Mouse (Mus musculus) G1E (cell line): ENCODE measurements around the gene Gm47969. TPM values are rescaled to one million over a fixed set of nuclear protein-coding genes. Genes with fewer than 3 reads are reported as not detected.
A peak's percentile ranks its signal among the peaks of the same experiment; 100 is the strongest.

Experiments used
- ATAC-seq: 2 replicates; pipeline ENCODE4 v1.8.0; 2016; ENCODE audit warnings: mild to moderate bottlenecking; ENCODE audit not compliant: insufficient number of reproducible peaks, poor library complexity, low FRiP score, severe bottlenecking; ENCODE audit errors: extremely low read depth
- DNase-seq: peaks from one replicate; pipeline ENCODE4 v3.0.0; 2012; ENCODE audit warnings: low spot score
- H3K27me3 ChIP-seq: 2 replicates; pipeline ENCODE4 v1.6.1; 2012; ENCODE audit warnings: mild to moderate bottlenecking, low read length, inconsistent platforms; ENCODE audit not compliant: insufficient read depth
- H3K36me3 ChIP-seq: replicated peaks from 2 replicates; pipeline ENCODE3; 2012; ENCODE audit warnings: mild to moderate bottlenecking, inconsistent platforms
- H3K4me1 ChIP-seq: 2 replicates; pipeline ENCODE4 v1.6.1; 2012; ENCODE audit warnings: low read depth, low read length, inconsistent platforms, mixed read lengths; ENCODE audit not compliant: insufficient read depth
- H3K4me3 ChIP-seq: 2 replicates; pipeline ENCODE4 v1.5.1; 2012; ENCODE audit warnings: low read depth, mild to moderate bottlenecking, inconsistent platforms, low read length, moderate library complexity, mixed read lengths
- H3K9me3 ChIP-seq: replicated peaks from 2 replicates; pipeline ENCODE4 v1.6.1; 2012; ENCODE audit warnings: inconsistent platforms
- CTCF ChIP-seq: IDR thresholded peaks from 2 replicates; pipeline ENCODE4 v1.5.1; 2012; ENCODE audit warnings: low read depth, low read length, inconsistent platforms, mixed read lengths
- GATA1 ChIP-seq: IDR thresholded peaks from 2 replicates; pipeline ENCODE4 v1.6.1; 2012; ENCODE audit warnings: borderline replicate concordance, low read length, inconsistent platforms, mixed read lengths
- GATA2 ChIP-seq: IDR thresholded peaks from 2 replicates; pipeline ENCODE4 v1.6.1; 2012; ENCODE audit warnings: low read depth, low read length, inconsistent platforms, borderline replicate concordance
- POLR2AphosphoS5 ChIP-seq: IDR thresholded peaks from 2 replicates; pipeline ENCODE4 v1.6.1; 2012; ENCODE audit warnings: low read depth, low read length, inconsistent platforms; ENCODE audit not compliant: insufficient replicate concordance
- TAL1 ChIP-seq: conservative IDR thresholded peaks from 2 replicates; pipeline ENCODE4 v1.6.1; 2012; ENCODE audit warnings: low read depth, low read length, inconsistent platforms, mixed read lengths
- polyA plus RNA-seq: library from polyadenylated mRNA; stranded (reverse); fragments of >175 nt; gene quantifications from 2 replicates; pipeline ENCODE4 v1.2.3, GENCODE M21; 2012
- total RNA-seq, 2 experiments: library from RNA; stranded (forward) in 1 of 2; stranded (reverse) in 1 of 2; fragments of 200-1000 nt in 1 of 2; fragments of >200 nt in 1 of 2; fragmentation: Nextera tagmentation in 1 of 2; gene quantifications; 2 replicates each; pipeline ENCODE4 v1.2.3; 2014 to 2017

The Gm47969 gene
- total and polyA plus RNA-seq, 3 experiments = 0.16 TPM; not detected in 2

DNA sequence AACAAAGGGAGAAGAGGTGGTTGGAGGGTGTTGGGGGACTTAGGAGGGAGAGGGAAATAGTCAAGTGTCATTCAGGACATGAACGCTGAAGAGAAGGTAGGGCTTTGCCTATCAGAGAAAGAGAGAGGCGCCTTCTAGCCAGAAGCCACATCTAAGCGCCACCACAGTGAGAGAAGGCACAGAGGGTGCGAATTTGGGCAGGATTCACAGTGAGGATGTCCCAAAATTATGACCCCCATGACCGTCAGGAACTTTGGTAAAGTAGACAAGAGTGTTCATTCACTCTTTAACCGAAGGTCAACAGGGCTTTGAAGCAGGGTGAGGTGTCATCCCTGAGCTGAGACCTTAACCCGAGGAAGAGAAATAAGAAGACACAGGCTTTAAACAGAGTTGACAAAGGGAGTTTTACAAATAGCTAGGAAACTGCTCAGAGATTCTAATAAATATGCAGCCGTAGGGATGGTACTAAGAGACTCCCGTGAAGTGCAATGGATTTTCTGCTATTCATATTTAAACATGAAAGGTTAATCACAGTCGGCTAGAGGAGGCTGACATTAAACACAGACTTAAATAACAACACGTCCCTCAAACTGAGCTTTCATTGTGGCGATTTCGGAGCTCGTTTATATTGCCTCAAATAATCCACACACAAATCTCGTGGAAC, 30.9 kb downstream of the Gm47969 start:
- ATAC-seq (no peak), DNase-seq (no peak)

GRCm38 (mm10) chr1:83076190-83076917, 31.6 kb downstream of the Gm47969 start:
- ATAC-seq (peak; percentile 45; the same call in 1 of the 2 replicates), DNase-seq (peak; percentile 30)
- Histone ChIP-seq H3K36me3 (no peaks in the 10 kb centered on the region), H3K4me3 (no peak overlapping the region), H3K27me3 (peaks cover 2% of the 10 kb centered on the region), H3K9me3 (no peaks in the 10 kb centered on the region), H3K4me1 (no peaks in the 10 kb centered on the region)
- TF ChIP-seq CTCF (peak; percentile 93), TAL1 (no peak)

More for the DNA sequence above, 30.9 kb downstream of the Gm47969 start:
- Histone ChIP-seq H3K4me1 (no peaks in the 10 kb centered on the region), H3K4me3 (no peak overlapping the region), H3K36me3 (no peaks in the 10 kb centered on the region), H3K9me3 (no peaks in the 10 kb centered on the region), H3K27me3 (peaks cover 2% of the 10 kb centered on the region)
- TF ChIP-seq TAL1 = no peak
- TF ChIP-seq GATA1 = no peak
- TF ChIP-seq POLR2AphosphoS5 = no peak
- no peak for TF ChIP-seq CTCF
- no peak for TF ChIP-seq GATA2

DNA sequence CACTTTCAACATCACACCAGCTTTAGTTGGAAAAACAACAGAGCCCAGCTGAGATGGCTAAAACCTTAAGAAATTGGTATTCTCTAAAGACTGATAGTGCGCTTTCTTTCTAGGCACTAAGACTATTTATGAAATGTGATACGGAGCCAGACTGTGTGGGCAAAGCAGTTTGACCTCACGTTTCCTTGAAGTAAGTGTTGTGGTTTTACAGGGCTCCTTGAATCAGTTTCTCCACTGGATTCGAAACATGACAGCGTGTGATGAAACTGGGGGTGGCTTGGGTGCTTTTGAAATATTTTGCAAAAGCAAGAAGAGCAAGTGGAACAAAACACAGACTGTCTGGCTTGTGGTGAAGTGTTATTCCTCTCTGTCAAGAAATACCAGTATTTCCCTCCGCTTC, 32.3 kb downstream of the Gm47969 start:
- DNase-seq (no peak), ATAC-seq (no peak)
- TF ChIP-seq GATA2 = no peak
- TF ChIP-seq CTCF = no peak
- no peak for TF ChIP-seq POLR2AphosphoS5
- TF ChIP-seq GATA1 = no peak
- TF ChIP-seq TAL1 = no peak
- Histone ChIP-seq H3K27me3 (peaks cover 2% of the 10 kb centered on the region), H3K9me3 (no peaks in the 10 kb centered on the region), H3K4me3 (no peak overlapping the region), H3K36me3 (no peaks in the 10 kb centered on the region), H3K4me1 (no peaks in the 10 kb centered on the region)

GRCm38 (mm10) chr1:83084790-83085189, 40.1 kb downstream of the Gm47969 start:
- ATAC-seq = no peak
- no peak for DNase-seq
- H3K36me3 ChIP-seq = no peaks in the 10 kb centered on the region
- H3K27me3 ChIP-seq = no peaks in the 10 kb centered on the region
- H3K9me3 ChIP-seq = no peaks in the 10 kb centered on the region
- H3K4me1 ChIP-seq = no peaks in the 10 kb centered on the region
- no peak for TF ChIP-seq CTCF
- TF ChIP-seq POLR2AphosphoS5 = no peak
- TF ChIP-seq GATA1 = no peak
- no peak for TF ChIP-seq TAL1
- TF ChIP-seq GATA2 = no peak
- no peak overlapping the region for H3K4me3 ChIP-seq

GRCm38 (mm10) chr1:83091268-83091667, 46.5 kb downstream of the Gm47969 start:
- Histone ChIP-seq H3K4me1 (no peaks in the 10 kb centered on the region), H3K36me3 (no peaks in the 10 kb centered on the region), H3K9me3 (no peaks in the 10 kb centered on the region), H3K4me3 (no peak overlapping the region), H3K27me3 (no peaks in the 10 kb centered on the region)
- TF ChIP-seq GATA1 = no peak
- TF ChIP-seq POLR2AphosphoS5 = no peak
- TF ChIP-seq TAL1 = no peak
- TF ChIP-seq GATA2 = no peak
- TF ChIP-seq CTCF = no peak
- ATAC-seq (no peak), DNase-seq (no peak)

Other genes with a start within 250 kb of the Gm47969 start
- 303 and 306 TPM in 2 replicates for gene Agfg1, start 205.4 kb upstream of the Gm47969 start, total RNA-seq (2014; fragmentation: Nextera tagmentation)
- gene Agfg1, start 205.4 kb upstream of the Gm47969 start, total RNA-seq (2017) = 121 and 135 TPM in 2 replicates
- gene Agfg1, start 205.4 kb upstream of the Gm47969 start, polyA plus RNA-seq = 30.4 and 32.1 TPM in 2 replicates
- 1.9 and 2.3 TPM in 2 replicates for gene A030005L19Rik, start 131.6 kb upstream of the Gm47969 start, total RNA-seq (2014; fragmentation: Nextera tagmentation)
- 0.22 and 0.46 TPM in 2 replicates for gene A030005L19Rik, start 131.6 kb upstream of the Gm47969 start, total RNA-seq (2017)
- gene A030005L19Rik, start 131.6 kb upstream of the Gm47969 start, polyA plus RNA-seq = 0.07 and 0.24 TPM in 2 replicates
- 1.1 TPM in 1 of 2 replicates, not detected in the other for gene A030014E15Rik, start 120.0 kb upstream of the Gm47969 start, total RNA-seq (2014; fragmentation: Nextera tagmentation)
- gene A030014E15Rik, start 120.0 kb upstream of the Gm47969 start, total RNA-seq (2017) = 0.17 and 0.38 TPM in 2 replicates
- gene A030014E15Rik, start 120.0 kb upstream of the Gm47969 start, polyA plus RNA-seq = not detected in 2 replicates
- not detected in 2 replicates for gene Gm6217, start 113.5 kb upstream of the Gm47969 start, total RNA-seq (2014; fragmentation: Nextera tagmentation)
- gene Gm6217, start 113.5 kb upstream of the Gm47969 start, total RNA-seq (2017) = 0.33 TPM in 1 of 2 replicates, not detected in the other
- not detected in 2 replicates for gene Gm6217, start 113.5 kb upstream of the Gm47969 start, polyA plus RNA-seq
- not detected in 2 replicates for gene A030003K21Rik, start 101.5 kb upstream of the Gm47969 start, total RNA-seq (2014; fragmentation: Nextera tagmentation)
- not detected in 2 replicates for gene A030003K21Rik, start 101.5 kb upstream of the Gm47969 start, total RNA-seq (2017)
- not detected in 2 replicates for gene A030003K21Rik, start 101.5 kb upstream of the Gm47969 start, polyA plus RNA-seq
- gene Gm7544, start 88.9 kb upstream of the Gm47969 start, total RNA-seq (2014; fragmentation: Nextera tagmentation) = not detected in 2 replicates
- 0.29 TPM in 1 of 2 replicates, not detected in the other for gene Gm7544, start 88.9 kb upstream of the Gm47969 start, total RNA-seq (2017)
- not detected in 2 replicates for gene Gm7544, start 88.9 kb upstream of the Gm47969 start, polyA plus RNA-seq
- gene Gm47955, start 84.6 kb upstream of the Gm47969 start, total RNA-seq (2014; fragmentation: Nextera tagmentation) = not detected in 2 replicates
- gene Gm47955, start 84.6 kb upstream of the Gm47969 start, total RNA-seq (2017) = 0.27 TPM in 1 of 2 replicates, not detected in the other
- not detected in 2 replicates for gene Gm47955, start 84.6 kb upstream of the Gm47969 start, polyA plus RNA-seq
- gene Gm47959, start 44.4 kb upstream of the Gm47969 start, total RNA-seq (2014; fragmentation: Nextera tagmentation) = not detected in 2 replicates
- not detected in 2 replicates for gene Gm47959, start 44.4 kb upstream of the Gm47969 start, total RNA-seq (2017)
- gene Gm47959, start 44.4 kb upstream of the Gm47969 start, polyA plus RNA-seq = not detected in 2 replicates
- not detected in 2 replicates for gene Slc19a3, start 6.5 kb upstream of the Gm47969 start, total RNA-seq (2014; fragmentation: Nextera tagmentation)
- gene Slc19a3, start 6.5 kb upstream of the Gm47969 start, total RNA-seq (2017) = 0.06 and 0.33 TPM in 2 replicates
- not detected in 2 replicates for gene Slc19a3, start 6.5 kb upstream of the Gm47969 start, polyA plus RNA-seq
- not detected in 2 replicates for gene Krtap28-10, start 2.5 kb upstream of the Gm47969 start, total RNA-seq (2014; fragmentation: Nextera tagmentation)
- 0.23 TPM in 1 of 2 replicates, not detected in the other for gene Krtap28-10, start 2.5 kb upstream of the Gm47969 start, total RNA-seq (2017)
- not detected in 2 replicates for gene Krtap28-10, start 2.5 kb upstream of the Gm47969 start, polyA plus RNA-seq
- not detected in 2 replicates for gene A030005K14Rik, start 14.4 kb downstream of the Gm47969 start, total RNA-seq (2014; fragmentation: Nextera tagmentation)
- not detected in 2 replicates for gene A030005K14Rik, start 14.4 kb downstream of the Gm47969 start, total RNA-seq (2017)
- gene A030005K14Rik, start 14.4 kb downstream of the Gm47969 start, polyA plus RNA-seq = not detected in 2 replicates
- not detected in 2 replicates for gene Krtap28-13, start 16.0 kb downstream of the Gm47969 start, total RNA-seq (2014; fragmentation: Nextera tagmentation)
- 0.33 TPM in 1 of 2 replicates, not detected in the other for gene Krtap28-13, start 16.0 kb downstream of the Gm47969 start, total RNA-seq (2017)
- gene Krtap28-13, start 16.0 kb downstream of the Gm47969 start, polyA plus RNA-seq = not detected in 2 replicates
- gene Ccl20, start 71.8 kb downstream of the Gm47969 start, total RNA-seq (2014; fragmentation: Nextera tagmentation) = not detected in 2 replicates
- gene Ccl20, start 71.8 kb downstream of the Gm47969 start, total RNA-seq (2017) = 0.12 and 0.66 TPM in 2 replicates
- not detected in 2 replicates for gene Ccl20, start 71.8 kb downstream of the Gm47969 start, polyA plus RNA-seq
- not detected in 2 replicates for gene Daw1, start 114.8 kb downstream of the Gm47969 start, total RNA-seq (2014; fragmentation: Nextera tagmentation)
- not detected in 2 replicates for gene Daw1, start 114.8 kb downstream of the Gm47969 start, total RNA-seq (2017)
- not detected in 2 replicates for gene Daw1, start 114.8 kb downstream of the Gm47969 start, polyA plus RNA-seq